Mouse (Mus musculus) midbrain, postnatal 0 days (tissue): ENCODE measurements at regions not wholly inside any gene's neighbourhood (a gene's known extent, or its start where the extent isn't known, plus 50 kb on each side); places are given as distances from the start of the nearest gene placed in this dataset.
A peak's percentile ranks its signal among the peaks of the same experiment; 100 is the strongest.

Experiments used
- ATAC-seq: fragments of 200-750 bp; cut with Nextera tagmentation; 2 replicates; pipeline ENCODE4 v1.8.0; 2017; ENCODE audit warnings: moderate number of reproducible peaks, mild to moderate bottlenecking, moderate TSS enrichment, moderate library complexity; ENCODE audit not compliant: low FRiP score
- DNase-seq: peaks from one replicate; pipeline ENCODE4 v3.0.0-alpha.2; 2015; ENCODE audit warnings: low spot score
- H3K27ac ChIP-seq: fragments of 300-500 bp; sonication (generic); 2 replicates; pipeline ENCODE4 v1.5.1; 2014; ENCODE audit warnings: low read depth, mild to moderate bottlenecking, low read length, mixed read lengths
- H3K27me3 ChIP-seq: fragments of 300-500 bp; sonication (generic); 2 replicates; pipeline ENCODE4 v1.6.1; 2014; ENCODE audit warnings: low read length, control low read depth, mixed read lengths; ENCODE audit not compliant: insufficient read depth
- H3K36me3 ChIP-seq: fragments of 300-500 bp; sonication (generic); 2 replicates; pipeline ENCODE4 v1.6.1; 2014; ENCODE audit warnings: low read length, control low read depth, mixed read lengths; ENCODE audit not compliant: insufficient read depth
- H3K4me1 ChIP-seq: fragments of 300-500 bp; sonication (generic); 2 replicates; pipeline ENCODE4 v1.6.1; 2014; ENCODE audit warnings: mild to moderate bottlenecking, control low read depth, antibody characterized with exemption, low read length, mixed read lengths; ENCODE audit not compliant: insufficient read depth
- H3K4me2 ChIP-seq: fragments of 300-500 bp; sonication (generic); 2 replicates; pipeline ENCODE4 v1.6.1; 2014; ENCODE audit warnings: low read depth, mild to moderate bottlenecking, low read length, mixed read lengths; ENCODE audit not compliant: poor library complexity, severe bottlenecking
- H3K4me3 ChIP-seq: fragments of 300-500 bp; sonication (generic); 2 replicates; pipeline ENCODE4 v1.5.1; 2014; ENCODE audit warnings: low read depth, mild to moderate bottlenecking, low read length, moderate library complexity
- H3K9ac ChIP-seq: fragments of 300-500 bp; sonication (generic); replicated peaks from 2 replicates; pipeline ENCODE4 v1.6.1; 2014; ENCODE audit warnings: mild to moderate bottlenecking, low read length, moderate library complexity, mixed read lengths; ENCODE audit not compliant: poor library complexity, severe bottlenecking
- H3K9me3 ChIP-seq: fragments of 300-500 bp; sonication (generic); 2 replicates; pipeline ENCODE4 v1.6.1; 2016; ENCODE audit warnings: low read length, control low read depth
- CTCF ChIP-seq: IDR thresholded peaks from 2 replicates; pipeline ENCODE4 v1.5.1; 2016; ENCODE audit warnings: antibody characterized with exemption, mild to moderate bottlenecking
- WGBS: fragments of 180-500 bp; shearing (Covaris S2); extraction: QIAGEN DNeasy Blood & Tissue Kit; methylation state at CpG from one replicate; pipeline ENCODE4 v1.1.7; 2014; 5-methylcytosine and 5-hydroxymethylcytosine counted together

- Histone ChIP-seq H3K9ac (no peak overlapping the region), H3K36me3 (no peaks in the 10 kb centered on the region), H3K4me1 (no peaks in the 10 kb centered on the region), H3K4me2 (no peak overlapping the region), H3K27me3 (no peaks in the 10 kb centered on the region), H3K4me3 (no peak overlapping the region), H3K27ac (no peak overlapping the region), H3K9me3 (no peaks in the 10 kb centered on the region)
- no peak for TF ChIP-seq CTCF
- DNase-seq (no peak), ATAC-seq (no peak)
- 94% methylated on average over 2 of the region's 2 CpGs for WGBS
These were observed 68.2 kb upstream of the Fggy start for GRCm38 (mm10) chr4:95489059-95489458.

- H3K27me3 ChIP-seq, result no peaks in the 10 kb centered on the region
- ATAC-seq (no peak), DNase-seq (no peak)
- WGBS, result 94% methylated on average over 3 of the region's 3 CpGs
- H3K27ac ChIP-seq, result no peak overlapping the region
- H3K9me3 ChIP-seq, result no peaks in the 10 kb centered on the region
- no peaks in the 10 kb centered on the region for H3K36me3 ChIP-seq
- no peak overlapping the region for H3K4me3 ChIP-seq
- H3K9ac ChIP-seq, result no peak overlapping the region
- no peak for TF ChIP-seq CTCF
- H3K4me2 ChIP-seq, result no peak overlapping the region
- no peaks in the 10 kb centered on the region for H3K4me1 ChIP-seq
These were observed 57.0 kb upstream of the Fggy start for GRCm38 (mm10) chr4:95500265-95500664.

- ATAC-seq (no peak), DNase-seq (no peak)
These were observed 56.1 kb upstream of the Fggy start for GRCm38 (mm10) chr4:95501164-95501563.

GRCm38 (mm10) chr4:95507141-95507945 is 50.0 kb upstream of the Fggy start:
- 56% methylated on average over 7 of the region's 7 CpGs for WGBS
- DNase-seq, result peak; percentile 59
- Histone ChIP-seq H3K36me3 (no peaks in the 10 kb centered on the region), H3K4me3 (no peak overlapping the region), H3K27ac (no peak overlapping the region), H3K27me3 (no peaks in the 10 kb centered on the region), H3K9me3 (no peaks in the 10 kb centered on the region), H3K4me2 (no peak overlapping the region), H3K9ac (no peak overlapping the region), H3K4me1 (no peaks in the 10 kb centered on the region)
- peak; percentile 69 for ATAC-seq
- no peak for TF ChIP-seq CTCF

More at GRCm38 (mm10) chr4:95501164-95501563, 56.1 kb upstream of the Fggy start:
- Histone ChIP-seq H3K4me1 (no peaks in the 10 kb centered on the region), H3K27me3 (no peaks in the 10 kb centered on the region), H3K27ac (no peak overlapping the region), H3K36me3 (no peaks in the 10 kb centered on the region), H3K9ac (no peak overlapping the region), H3K4me2 (no peak overlapping the region), H3K4me3 (no peak overlapping the region), H3K9me3 (no peaks in the 10 kb centered on the region)
- no peak for TF ChIP-seq CTCF
- 46% methylated on average over 2 of the region's 2 CpGs for WGBS
